Mouse (Mus musculus) ES-Bruce4 (cell line): ENCODE results near the gene 1700057G04Rik.

ENCODE experiments used
- CTCF ChIP-seq: IDR thresholded peaks from one replicate; pipeline ENCODE4 v1.8.1; 2011; ENCODE audit warnings: low read depth, low read length
- EP300 ChIP-seq: IDR thresholded peaks from 2 replicates; pipeline ENCODE4 v1.6.1; 2011; ENCODE audit warnings: low read depth, low read length; ENCODE audit not compliant: insufficient read depth
- POLR2A ChIP-seq: IDR thresholded peaks from one replicate; pipeline ENCODE4 v1.8.1; 2011; ENCODE audit warnings: low read length; ENCODE audit not compliant: insufficient read depth

DNA sequence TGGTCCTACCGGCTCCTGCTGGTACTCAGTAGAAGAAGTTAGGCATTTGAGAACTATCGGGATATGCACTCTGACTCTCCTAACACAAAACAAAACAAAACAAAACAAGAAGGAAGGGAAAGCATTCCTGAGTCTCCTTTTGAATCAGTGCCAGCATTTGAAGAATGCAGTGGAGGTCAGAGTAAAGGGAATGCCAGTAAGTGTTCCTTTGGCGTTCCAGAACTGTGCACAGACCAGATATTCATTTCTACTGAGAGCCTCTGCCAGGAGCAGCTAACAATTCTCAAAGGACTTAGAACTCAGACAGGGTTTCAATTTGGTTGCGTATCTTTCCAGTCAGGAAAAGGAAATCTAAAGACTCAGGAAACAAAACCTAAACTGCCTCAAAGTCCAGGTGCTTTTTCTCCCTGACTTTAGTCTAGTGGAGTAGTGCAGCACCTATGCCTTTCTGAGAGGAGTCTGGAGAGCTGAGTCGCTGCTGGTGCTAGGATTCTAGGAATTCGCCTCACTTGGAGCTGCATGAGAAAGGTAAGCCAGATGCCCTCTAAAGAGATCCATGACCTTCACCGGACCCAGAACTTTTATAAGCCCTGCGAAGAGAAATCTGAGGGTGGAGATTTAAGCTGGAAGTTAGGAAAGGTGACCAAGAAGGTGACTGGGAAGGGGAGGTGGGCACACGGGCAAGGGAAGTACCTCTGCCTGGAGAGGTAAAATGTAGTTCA, 33.5 kb upstream of the 1700057G04Rik start, which contains the start of gene Plscr2:
- TF ChIP-seq POLR2A (no peak), CTCF (no peak), EP300 (no peak)
